ENCODE assay signal across 20 mouse cellular contexts in the genomic region with DNA sequence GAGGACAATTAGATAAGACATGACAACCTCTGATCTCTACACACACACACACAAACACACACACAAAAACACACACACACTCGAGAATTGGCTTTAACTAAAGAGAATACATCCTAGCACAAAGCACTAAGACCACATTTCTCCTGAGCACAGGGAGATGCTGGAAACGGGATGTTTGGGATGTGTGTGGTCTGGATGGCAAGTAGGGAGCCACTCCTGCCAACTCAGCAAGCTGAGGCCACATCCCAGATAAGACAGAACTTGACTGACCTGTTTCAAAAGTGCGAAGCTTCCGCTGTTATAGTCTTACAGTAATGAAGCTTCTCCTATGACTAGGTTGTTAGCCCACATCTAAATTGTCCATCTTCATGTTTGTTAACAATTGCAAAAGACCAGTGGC.
"Had no signal": no experiment of that assay in that cellular context is flagged by ENCODE, and none has a peak within 500 bp of the region (broad histone marks: within the 10 kb centered on the region; RNA-seq: fewer than 3 reads in every experiment).

No protein-coding gene starts in this region.

- H3K9ac ChIP-seq: kidney, embryonic 15.5 days; liver, embryonic 13.5 days; midbrain, embryonic 12.5 days; midbrain, embryonic 15.5 days; neural tube, embryonic 12.5 days; neural tube, embryonic 15.5 days had no signal

- ATAC-seq: inflammation-experienced regulatory T-cells, adult 6 months; midbrain, embryonic 15.5 days had no signal

- H3K4me1 ChIP-seq: kidney, embryonic 15.5 days; liver, embryonic 13.5 days; midbrain, embryonic 12.5 days; midbrain, embryonic 15.5 days; neural tube, embryonic 12.5 days; neural tube, embryonic 15.5 days had no signal

- H3K4me2 ChIP-seq: kidney, embryonic 15.5 days; liver, embryonic 13.5 days; midbrain, embryonic 12.5 days; midbrain, embryonic 15.5 days; neural tube, embryonic 12.5 days; neural tube, embryonic 15.5 days had no signal

- H3K27me3 ChIP-seq: kidney, embryonic 15.5 days; liver, embryonic 13.5 days; midbrain, embryonic 12.5 days; midbrain, embryonic 15.5 days; neural tube, embryonic 12.5 days; neural tube, embryonic 15.5 days had no signal

- DNase-seq: kidney, adult 11 months; kidney, adult 8-10 months; kidney, postnatal 10 days; kidney, postnatal 36 days; layer of hippocampus, postnatal 36 days; liver, embryonic 13.5 days; lung, postnatal 14 days; right cerebral cortex, adult 18-20 months; right cerebral cortex, postnatal 14 days; right cerebral cortex, postnatal 4 days; thymus, adult 2 months; thymus, postnatal 14 days; thymus, postnatal 4 days had no signal

- H3K9me3 ChIP-seq: kidney, embryonic 15.5 days; liver, embryonic 13.5 days; midbrain, embryonic 15.5 days; neural tube, embryonic 12.5 days; neural tube, embryonic 15.5 days had no signal

- H3K4me3 ChIP-seq: kidney, embryonic 15.5 days; left cerebral cortex, adult 2 months; liver, embryonic 13.5 days; midbrain, embryonic 12.5 days; midbrain, embryonic 15.5 days; neural tube, embryonic 12.5 days; neural tube, embryonic 15.5 days had no signal

- H3K36me3 ChIP-seq: kidney, embryonic 15.5 days; liver, embryonic 13.5 days; midbrain, embryonic 12.5 days; midbrain, embryonic 15.5 days; neural tube, embryonic 12.5 days; neural tube, embryonic 15.5 days had no signal

- H3K27ac ChIP-seq: kidney, embryonic 15.5 days; left cerebral cortex, adult 2 months; liver, embryonic 13.5 days; midbrain, embryonic 12.5 days; midbrain, embryonic 15.5 days; neural tube, embryonic 12.5 days; neural tube, embryonic 15.5 days had no signal
